Mouse (Mus musculus): ENCODE data around the gene Extl2.

GRCm38 (mm10) chr3:115971891-115972646 lies 35.2 kb upstream of the Extl2 start:
- TF ChIP-seq EP300 (IDR thresholded peaks at IDR 0.05; ENCODE audit: low read depth) (no peak), CTCF (IDR thresholded peaks at IDR 0.05; ENCODE audit: low read depth) (no peak)
